Mouse (Mus musculus) myocyte (in vitro differentiated cells): ENCODE results near the gene Cd38. TPM values are rescaled to one million over a fixed set of nuclear protein-coding genes. Genes with fewer than 3 reads are reported as not detected.

Source experiments
- H3K27me3 ChIP-seq: one replicate; pipeline ENCODE4 v1.6.1; 2011; ENCODE audit not compliant: control insufficient read depth, insufficient read depth, insufficient read length
- H3K36me3 ChIP-seq: one replicate; pipeline ENCODE4 v1.6.1; 2011; ENCODE audit not compliant: control insufficient read depth, insufficient read depth
- H3K4me2 ChIP-seq: one replicate; pipeline ENCODE4 v1.6.1; 2011; ENCODE audit warnings: low read depth, control low read depth
- H3K4me3 ChIP-seq: one replicate; pipeline ENCODE4 v1.5.1; 2011; ENCODE audit warnings: mild to moderate bottlenecking, control low read depth, moderate library complexity
- H3K79me2 ChIP-seq: one replicate; pipeline ENCODE4 v1.6.1; 2011; ENCODE audit not compliant: control insufficient read depth, insufficient read depth
- H3ac ChIP-seq: one replicate; pipeline ENCODE4 v1.6.1; 2011; ENCODE audit not compliant: control insufficient read depth, insufficient read length
- CEBPB ChIP-seq: IDR thresholded peaks from 2 replicates; pipeline ENCODE4 v1.6.1; 2011; ENCODE audit warnings: mild to moderate bottlenecking, moderate library complexity; ENCODE audit not compliant: poor library complexity, insufficient read depth, severe bottlenecking
- E2F4 ChIP-seq: IDR thresholded peaks from one replicate; pipeline ENCODE4 v1.6.1; 2011; ENCODE audit warnings: mild to moderate bottlenecking, control low read depth, moderate library complexity; ENCODE audit not compliant: insufficient read depth
- MAX ChIP-seq: IDR thresholded peaks from one replicate; pipeline ENCODE4 v1.6.1; 2011; ENCODE audit warnings: low read depth, mild to moderate bottlenecking, control low read depth
- MYOD1 ChIP-seq, 3 experiments: IDR thresholded peaks; one replicate each; pipeline ENCODE4 v1.6.1; 2011; ENCODE audit warnings: control low read depth in 2 of 3, low read depth in 2 of 3, mild to moderate bottlenecking in 2 of 3, moderate library complexity in 1 of 3; ENCODE audit not compliant: insufficient read length in 2 of 3, control insufficient read depth in 1 of 3
- MYOG ChIP-seq, 3 experiments: IDR thresholded peaks; one replicate each; pipeline ENCODE4 v1.6.1; 2011; ENCODE audit warnings: control low read depth in 2 of 3, low read depth in 2 of 3, mild to moderate bottlenecking in 2 of 3; ENCODE audit not compliant: insufficient read length in 2 of 3, control insufficient read depth in 1 of 3, insufficient read depth in 1 of 3
- POLR2A ChIP-seq: IDR thresholded peaks from one replicate; pipeline ENCODE4 v1.6.1; 2011; ENCODE audit warnings: low read depth, mild to moderate bottlenecking, control low read depth, moderate library complexity; ENCODE audit not compliant: insufficient read length
- POLR2AphosphoS2 ChIP-seq: IDR thresholded peaks from one replicate; pipeline ENCODE4 v1.6.1; 2011; ENCODE audit warnings: low read depth, control low read depth; ENCODE audit not compliant: insufficient read length
- REST ChIP-seq: IDR thresholded peaks from one replicate; pipeline ENCODE4 v1.6.1; 2011; ENCODE audit warnings: mild to moderate bottlenecking, control low read depth, moderate library complexity; ENCODE audit not compliant: insufficient read depth, insufficient read length
- SRF ChIP-seq: IDR thresholded peaks from one replicate; pipeline ENCODE4 v1.6.1; 2011; ENCODE audit warnings: low read depth; ENCODE audit not compliant: control insufficient read depth, insufficient read length
- TCF12 ChIP-seq: IDR thresholded peaks from one replicate; pipeline ENCODE4 v1.6.1; 2011; ENCODE audit warnings: mild to moderate bottlenecking, control low read depth; ENCODE audit not compliant: poor library complexity, insufficient read depth, severe bottlenecking
- TCF3 ChIP-seq: IDR thresholded peaks from one replicate; pipeline ENCODE4 v1.6.1; 2011; ENCODE audit warnings: low read depth, control low read depth; ENCODE audit not compliant: insufficient read length
- USF1 ChIP-seq: IDR thresholded peaks from one replicate; pipeline ENCODE4 v1.6.1; 2011; ENCODE audit warnings: low read depth, mild to moderate bottlenecking, control low read depth, moderate library complexity
- polyA plus RNA-seq: library from polyadenylated mRNA; unstranded; fragments of >200 nt; fragmentation: generic; extraction: Trizol; gene quantifications from one replicate; pipeline ENCODE4 v1.2.1, GENCODE M21; 2012; ENCODE audit warnings: missing spikeins

Gene Cd38
- polyA plus RNA-seq, 1 experiment: 0.10 TPM

- no peak overlapping the region for H3K4me3 ChIP-seq
Observed at GRCm38 (mm10) chr5:43822824-43823223, 45.5 kb upstream of the Cd38 start.

GRCm38 (mm10) chr5:43824580-43824979 lies 43.8 kb upstream of the Cd38 start:
- Histone ChIP-seq H3K27me3 (no peaks in the 10 kb centered on the region), H3K36me3 (no peaks in the 10 kb centered on the region), H3K79me2 (no peaks in the 10 kb centered on the region), H3K4me2 (no peak overlapping the region), H3K4me3 (no peak overlapping the region), H3ac (no peak overlapping the region)
- TF ChIP-seq USF1 (no peak), REST (no peak), MAX (no peak), TCF12 (no peak), MYOG (IDR thresholded peaks at IDR 0.05; ENCODE audit: control insufficient read depth in 1 of 3, insufficient read depth in 1 of 3, insufficient read length in 2 of 3, low read depth in 2 of 3) (no peak), SRF (no peak), TCF3 (no peak), POLR2AphosphoS2 (no peak), POLR2A (no peak), CEBPB (no peak), E2F4 (no peak), MYOD1 (IDR thresholded peaks at IDR 0.05; ENCODE audit: control insufficient read depth in 1 of 3, insufficient read length in 2 of 3, low read depth in 2 of 3) (no peak)

More at GRCm38 (mm10) chr5:43822824-43823223, 45.5 kb upstream of the Cd38 start:
- TF ChIP-seq SRF: no peak
- no peak for TF ChIP-seq CEBPB
- no peak overlapping the region for H3K4me2 ChIP-seq
- no peak overlapping the region for H3ac ChIP-seq
- no peaks in the 10 kb centered on the region for H3K27me3 ChIP-seq
- H3K79me2 ChIP-seq: no peaks in the 10 kb centered on the region
- no peaks in the 10 kb centered on the region for H3K36me3 ChIP-seq

GRCm38 (mm10) chr5:43826883-43827282 lies 41.5 kb upstream of the Cd38 start:
- no peaks in the 10 kb centered on the region for H3K36me3 ChIP-seq
- no peaks in the 10 kb centered on the region for H3K27me3 ChIP-seq
- no peak overlapping the region for H3ac ChIP-seq
- H3K4me2 ChIP-seq: no peak overlapping the region
- no peaks in the 10 kb centered on the region for H3K79me2 ChIP-seq
- TF ChIP-seq USF1 (no peak), REST (no peak), E2F4 (no peak), CEBPB (no peak), SRF (no peak), MYOD1 (IDR thresholded peaks at IDR 0.05; ENCODE audit: control insufficient read depth in 1 of 3, insufficient read length in 2 of 3, low read depth in 2 of 3) (no peak), POLR2A (no peak), MAX (no peak), TCF12 (no peak), POLR2AphosphoS2 (no peak), MYOG (IDR thresholded peaks at IDR 0.05; ENCODE audit: control insufficient read depth in 1 of 3, insufficient read depth in 1 of 3, insufficient read length in 2 of 3, low read depth in 2 of 3) (no peak)
- no peak overlapping the region for H3K4me3 ChIP-seq

- Histone ChIP-seq H3K27me3 (no peaks in the 10 kb centered on the region), H3K4me3 (no peak overlapping the region), H3K79me2 (no peaks in the 10 kb centered on the region), H3ac (no peak overlapping the region), H3K4me2 (no peak overlapping the region), H3K36me3 (no peaks in the 10 kb centered on the region)
- no peak for TF ChIP-seq E2F4
- no peak for TF ChIP-seq REST
- TF ChIP-seq MYOG (IDR thresholded peaks at IDR 0.05; ENCODE audit: control insufficient read depth in 1 of 3, insufficient read depth in 1 of 3, insufficient read length in 2 of 3, low read depth in 2 of 3): no peak
- TF ChIP-seq POLR2A: no peak
- TF ChIP-seq TCF12: no peak
- TF ChIP-seq CEBPB: no peak
- no peak for TF ChIP-seq POLR2AphosphoS2
- TF ChIP-seq SRF: no peak
- TF ChIP-seq TCF3: no peak
- no peak for TF ChIP-seq MYOD1 (IDR thresholded peaks at IDR 0.05; ENCODE audit: control insufficient read depth in 1 of 3, insufficient read length in 2 of 3, low read depth in 2 of 3)
- no peak for TF ChIP-seq USF1
- TF ChIP-seq MAX: no peak
Observed at GRCm38 (mm10) chr5:43827366-43827765, 41.0 kb upstream of the Cd38 start.

GRCm38 (mm10) chr5:43836590-43836989 lies 31.8 kb upstream of the Cd38 start:
- Histone ChIP-seq H3K27me3 (peaks cover 11% of the 10 kb centered on the region), H3ac (no peak overlapping the region), H3K4me3 (no peak overlapping the region), H3K79me2 (no peaks in the 10 kb centered on the region), H3K36me3 (no peaks in the 10 kb centered on the region), H3K4me2 (no peak overlapping the region)
- TF ChIP-seq TCF12 (no peak), POLR2A (no peak), CEBPB (no peak), POLR2AphosphoS2 (no peak), MAX (no peak), USF1 (no peak), E2F4 (no peak), REST (no peak), MYOG (IDR thresholded peaks at IDR 0.05; ENCODE audit: control insufficient read depth in 1 of 3, insufficient read depth in 1 of 3, insufficient read length in 2 of 3, low read depth in 2 of 3) (no peak), SRF (no peak)
